Mouse (Mus musculus) liver, adult (tissue): ENCODE data around the gene Rab4a.

Source experiments
- GATA4 ChIP-seq: IDR thresholded peaks from 2 replicates; pipeline ENCODE4 v1.6.1; 2014; ENCODE audit warnings: mild to moderate bottlenecking, low read length; ENCODE audit not compliant: insufficient replicate concordance

Gene Rab4a

DNA sequence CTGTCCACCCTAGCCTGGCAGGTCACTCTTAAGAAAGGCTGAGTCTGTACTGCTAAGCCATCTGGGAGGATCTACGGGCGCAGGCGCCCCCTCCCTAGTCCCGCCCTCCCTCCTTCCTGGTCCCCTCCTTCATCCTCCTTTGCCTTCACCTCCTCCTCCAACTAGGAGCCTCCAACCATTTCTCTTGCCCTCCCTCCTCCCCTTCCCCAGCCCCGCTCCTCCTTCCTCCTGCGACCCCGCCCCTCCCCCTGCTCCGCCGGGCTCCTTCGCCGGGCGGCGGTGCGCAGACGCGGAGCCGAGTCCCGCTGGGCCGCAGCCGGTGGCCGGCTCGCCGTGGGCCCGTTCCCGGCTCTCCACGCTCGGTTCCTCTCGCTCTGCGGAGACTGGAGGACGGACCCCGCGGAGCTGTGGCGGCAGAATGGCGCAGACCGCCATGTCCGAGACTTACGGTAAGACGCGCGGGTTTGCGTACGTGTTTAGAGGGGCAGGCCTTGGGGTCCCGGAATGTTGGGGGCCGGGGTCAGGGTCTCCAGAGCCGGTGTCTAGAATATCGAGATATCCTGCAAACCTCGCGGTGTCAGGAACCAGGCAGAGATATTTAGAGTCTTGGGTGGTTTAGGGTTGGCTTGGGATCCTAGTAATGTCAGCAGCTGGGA is at the start of gene Rab4a:
Gene Rab4a, plus strand, starts transcription at position 268 of the 656 bp plus-strand sequence.
- no peak for TF ChIP-seq GATA4

DNA sequence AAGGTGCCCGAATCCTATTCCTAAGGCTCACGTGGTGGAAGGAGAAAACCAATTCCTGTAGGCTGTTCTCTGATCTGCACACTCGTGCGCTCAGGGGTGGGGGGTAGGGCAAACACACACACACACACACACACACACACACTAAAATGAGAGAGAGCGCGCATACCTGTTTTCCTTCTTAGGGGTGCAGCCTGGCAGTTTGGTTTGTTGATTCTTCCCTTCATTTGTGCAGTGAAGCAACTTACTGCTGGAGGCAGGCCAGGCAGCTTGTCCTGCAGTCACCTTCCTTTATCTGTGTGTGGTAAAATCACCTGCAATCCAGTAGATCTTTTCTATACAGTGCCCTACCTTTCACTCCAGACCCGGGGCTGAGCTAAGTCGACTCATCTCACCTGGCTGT is 48.9 kb upstream of the Rab4a start:
- TF ChIP-seq GATA4, result peak; percentile 17; the same call in 1 of the 2 replicates

GRCm38 (mm10) chr8:123758935-123759334 is 46.9 kb upstream of the Rab4a start:
- no peak for TF ChIP-seq GATA4

DNA sequence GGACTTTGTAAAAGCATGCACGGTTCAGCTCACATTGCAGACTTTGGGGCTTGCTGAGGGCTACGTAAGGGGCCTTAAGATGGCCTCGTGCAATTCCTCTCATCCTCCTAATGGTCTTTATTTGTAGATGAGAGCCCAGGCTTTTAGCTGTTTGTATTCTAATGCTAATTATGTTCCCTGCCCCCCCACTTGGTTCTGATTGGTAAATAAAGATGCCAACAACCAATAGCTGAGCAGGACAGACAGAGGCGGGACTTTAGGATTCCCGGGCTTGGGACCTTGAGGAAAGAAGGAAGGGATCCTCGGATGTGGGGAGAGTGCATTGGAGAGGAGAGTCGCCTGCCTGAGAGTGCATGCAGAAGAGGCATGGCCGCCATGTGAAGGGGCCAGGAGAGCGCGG is 45.9 kb upstream of the Rab4a start:
- no peak for TF ChIP-seq GATA4

DNA sequence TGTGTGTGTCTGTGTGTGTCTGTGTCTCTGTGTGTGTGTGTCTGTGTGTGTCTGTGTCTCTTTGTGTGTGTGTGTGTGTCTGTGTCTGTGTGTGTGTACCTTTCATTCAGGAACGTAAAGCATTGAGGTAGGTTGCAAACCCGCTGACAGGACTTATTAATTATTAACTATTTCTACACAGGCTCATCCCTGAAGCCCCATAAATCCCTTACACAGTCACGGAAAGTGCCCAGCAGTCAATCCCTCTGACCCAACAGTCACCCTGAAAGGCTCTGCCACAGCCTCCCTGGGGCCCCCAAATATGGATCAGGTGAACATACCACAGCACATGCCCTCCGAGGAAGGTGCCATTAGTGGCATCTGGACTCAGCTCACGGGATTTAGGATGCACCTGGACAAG is 45.2 kb upstream of the Rab4a start:
- TF ChIP-seq GATA4, result no peak

DNA sequence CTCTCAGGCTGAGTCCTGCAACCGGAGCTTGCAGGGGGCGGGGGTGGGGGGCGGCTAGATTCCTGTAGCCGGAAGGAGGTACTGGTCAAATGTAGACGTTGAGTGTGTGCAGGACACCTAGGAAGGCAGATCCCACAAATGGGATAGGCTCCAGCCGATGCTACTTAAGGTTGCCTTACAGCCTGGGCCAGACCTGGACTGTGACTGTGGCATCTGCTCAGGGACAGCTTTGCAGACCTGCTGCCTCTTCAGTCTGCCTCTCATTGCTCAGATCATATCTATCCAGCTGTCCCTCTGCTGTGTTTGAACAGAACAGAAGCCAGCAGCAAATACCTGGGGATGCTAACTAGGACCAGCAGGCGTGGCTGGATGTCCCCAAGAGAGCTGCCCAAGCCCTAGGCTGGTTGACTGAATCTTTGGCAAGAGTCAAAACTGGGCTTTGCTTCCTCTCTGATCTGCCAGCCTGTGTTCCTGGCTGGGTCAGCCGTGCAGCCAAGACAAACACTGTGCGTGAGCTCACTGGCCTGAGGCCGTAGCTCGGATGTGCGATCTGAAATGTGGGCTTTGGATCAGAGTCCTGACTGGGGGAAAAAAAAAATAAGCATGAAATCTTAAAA is 44.4 kb upstream of the Rab4a start:
- no peak for TF ChIP-seq GATA4

GRCm38 (mm10) chr8:123761883-123762270 is 43.9 kb upstream of the Rab4a start:
- no peak for TF ChIP-seq GATA4

DNA sequence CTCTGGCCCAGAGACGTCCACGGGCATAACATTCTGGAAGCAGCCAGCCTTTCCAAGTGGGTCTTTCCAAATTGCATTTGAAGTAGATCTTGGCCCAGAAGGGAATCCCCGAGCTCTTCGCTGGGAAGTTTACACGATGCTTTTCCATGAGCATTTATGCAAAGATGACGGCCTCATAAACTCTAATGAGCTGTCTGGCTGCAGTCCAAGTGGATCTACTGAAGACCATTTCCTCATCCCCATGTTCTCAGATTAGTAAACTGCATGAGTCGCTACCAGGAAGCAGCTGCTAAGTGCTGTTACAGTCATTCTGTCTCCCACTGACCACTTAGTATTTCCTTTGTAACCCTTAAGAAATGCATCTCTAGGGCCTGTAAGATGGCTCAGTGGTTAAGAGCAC is 42.4 kb upstream of the Rab4a start:
- TF ChIP-seq GATA4, result no peak

DNA sequence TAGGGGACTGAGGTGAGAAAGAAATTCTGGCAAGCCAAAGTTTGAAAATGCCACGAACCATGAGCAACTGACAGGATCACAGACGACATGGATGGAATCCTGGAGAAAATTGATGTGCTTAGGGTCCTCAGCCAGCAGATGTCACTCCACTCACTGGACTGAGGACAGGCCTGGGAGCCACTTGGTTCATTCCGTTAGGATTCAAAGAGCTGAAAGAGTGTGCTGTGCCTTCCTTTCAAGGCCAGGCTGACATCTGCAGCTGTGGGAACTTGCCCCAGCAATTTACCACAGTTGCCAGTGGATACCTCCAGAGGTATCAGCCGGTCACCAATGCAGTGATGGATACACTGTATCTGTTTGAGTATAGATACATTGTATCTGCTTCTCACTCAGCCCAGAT is 41.1 kb upstream of the Rab4a start:
- TF ChIP-seq GATA4, result no peak

DNA sequence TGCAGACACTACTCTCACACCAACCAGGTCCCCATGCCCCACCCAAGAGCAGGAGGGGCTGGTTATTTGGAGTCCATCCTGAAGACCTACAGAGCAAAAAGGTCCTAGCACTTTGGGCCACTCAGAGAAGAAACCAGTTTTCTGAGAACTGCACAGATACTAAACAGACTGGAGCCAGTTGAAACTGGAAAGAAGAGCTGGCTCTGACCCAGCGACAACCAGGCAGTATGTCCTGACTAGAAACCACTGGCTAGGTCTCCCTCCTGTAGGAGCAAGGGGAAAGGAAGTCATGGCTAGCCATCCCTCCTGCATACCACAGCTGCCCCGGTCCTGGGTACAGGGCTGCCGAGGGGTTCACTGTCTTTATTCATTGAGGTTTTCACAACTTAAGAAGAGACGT is 39.3 kb upstream of the Rab4a start:
- no peak for TF ChIP-seq GATA4

DNA sequence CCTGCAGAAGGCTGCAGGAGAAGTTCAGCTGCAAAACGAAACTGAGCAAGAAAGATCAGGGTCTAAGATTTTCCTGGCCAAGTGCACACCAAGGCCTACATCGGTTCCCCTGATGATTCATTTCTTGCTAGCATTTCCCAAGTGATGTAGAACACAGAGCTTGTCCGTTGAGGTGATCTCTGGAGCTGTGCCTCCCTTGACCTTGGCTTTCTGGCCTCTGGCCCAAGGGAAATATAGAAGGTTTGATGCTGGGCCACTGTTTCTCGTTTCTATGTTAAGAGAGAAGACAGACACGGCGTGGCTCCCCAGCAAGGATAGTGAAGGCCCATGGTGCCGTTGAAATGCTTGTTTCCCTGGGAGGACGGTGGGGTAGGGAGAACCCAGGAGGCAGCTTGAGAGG is 37.9 kb upstream of the Rab4a start:
- no peak for TF ChIP-seq GATA4

DNA sequence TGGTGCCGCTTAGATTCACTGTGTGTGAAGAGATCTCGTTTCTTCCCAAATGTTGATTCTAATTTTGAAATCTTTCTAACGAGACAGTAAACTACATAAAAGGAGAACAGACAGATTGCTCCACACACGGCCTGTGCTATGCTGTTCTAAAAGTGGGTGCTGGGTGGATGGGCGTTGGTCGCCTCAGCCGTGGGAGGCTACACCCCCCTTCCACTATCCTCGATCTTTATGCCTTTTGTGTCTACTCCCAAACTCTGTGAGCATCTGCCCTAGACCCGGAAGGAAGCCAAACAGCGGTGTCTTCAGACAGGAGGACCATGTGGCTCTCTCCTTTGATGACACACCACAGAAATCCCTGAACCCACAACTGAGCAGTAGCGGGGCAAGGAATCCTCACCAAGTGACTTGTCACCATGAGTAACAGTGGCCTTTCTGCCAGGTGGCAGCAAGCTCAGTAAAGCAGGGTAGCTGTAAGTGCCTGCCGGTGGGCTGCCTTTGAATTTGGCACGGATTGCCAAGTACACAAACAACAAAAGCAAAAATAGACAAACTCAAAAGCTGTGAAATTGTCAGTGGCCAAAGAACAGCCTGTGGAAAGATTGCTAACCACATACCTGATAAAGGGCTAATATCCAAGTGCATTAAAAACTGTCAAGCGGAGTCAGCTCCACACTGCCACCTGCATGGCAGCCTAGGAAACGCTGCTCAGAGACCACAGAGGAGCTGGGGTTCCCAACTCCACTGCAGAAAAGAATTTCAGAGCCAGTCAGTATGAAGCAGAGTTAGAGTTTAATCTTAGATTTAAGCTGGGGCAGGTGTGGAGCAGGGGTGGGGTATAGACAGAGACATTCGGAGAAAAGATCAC is 37.1 kb upstream of the Rab4a start:
- no peak for TF ChIP-seq GATA4

DNA sequence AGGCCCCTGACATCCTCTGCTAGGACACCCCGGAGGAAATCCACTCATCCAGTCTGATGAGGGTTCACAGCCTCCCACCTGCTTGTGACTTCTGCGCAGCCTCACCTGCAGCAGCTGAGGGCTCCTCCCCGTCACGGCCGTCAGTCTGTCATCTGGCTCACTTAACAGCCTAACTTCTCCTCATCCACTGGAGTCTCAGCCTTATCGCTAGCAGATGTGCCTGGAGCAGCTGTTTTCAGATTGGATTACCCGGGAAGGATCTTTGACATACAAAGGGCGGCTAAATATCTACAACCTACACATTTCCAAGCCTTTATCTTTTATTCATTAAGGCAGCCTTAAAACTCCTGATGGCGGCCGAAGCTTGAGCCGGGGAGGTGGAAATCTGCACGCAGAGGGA is 32.3 kb upstream of the Rab4a start:
- TF ChIP-seq GATA4, result no peak

- TF ChIP-seq GATA4, result no peak
Observed at GRCm38 (mm10) chr8:123774491-123774890, 31.3 kb upstream of the Rab4a start.

DNA sequence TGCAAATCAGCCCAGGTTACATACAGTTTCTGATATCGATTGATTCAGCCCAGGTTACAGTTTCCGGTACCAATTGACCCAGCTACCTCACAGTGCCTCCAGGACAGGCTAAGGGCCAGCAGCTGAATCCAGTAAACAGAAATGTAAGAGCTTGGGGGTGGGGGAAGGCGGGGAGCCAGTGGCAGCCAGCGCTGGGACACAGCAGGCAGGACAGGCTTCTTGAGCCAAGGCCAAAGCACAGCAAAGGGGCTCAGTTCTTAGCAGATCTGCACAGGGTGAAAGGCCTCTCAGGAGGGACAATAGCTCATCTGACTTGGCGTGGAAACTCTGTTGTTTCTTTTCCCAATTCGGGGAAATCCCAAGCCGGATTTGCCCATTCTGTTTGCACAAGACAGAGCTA is 28.5 kb upstream of the Rab4a start:
- 0 out of 2 replicates have a peak, but pooled peaks have one; percentile 19 for TF ChIP-seq GATA4

DNA sequence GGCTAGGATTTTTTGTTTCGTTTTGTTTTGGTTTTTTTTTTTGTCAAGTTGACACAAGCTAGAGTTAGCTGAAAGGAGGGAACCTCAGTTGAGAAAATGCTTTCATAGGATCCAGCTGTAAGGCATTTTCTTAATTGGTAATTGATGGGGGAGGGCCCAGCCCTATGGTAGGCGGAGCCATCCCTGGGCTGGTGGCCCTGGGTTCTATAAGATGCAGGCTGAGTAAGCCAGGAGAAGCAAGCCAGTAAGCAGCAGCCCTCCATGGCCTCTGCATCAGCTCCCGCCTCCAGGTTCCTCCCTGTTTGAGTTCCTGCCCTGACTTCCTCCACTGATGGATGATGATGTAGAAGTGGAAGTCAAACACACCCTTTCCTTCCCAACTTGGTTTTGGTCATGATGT is 25.3 kb upstream of the Rab4a start:
- TF ChIP-seq GATA4, result no peak
